Mouse (Mus musculus) adrenal gland, adult 8-10 months (tissue): ENCODE results near the gene 4930451I11Rik. TPM values are rescaled to one million over a fixed set of nuclear protein-coding genes. Genes with fewer than 3 reads are reported as not detected.

Experiments used
- DNase-seq: peaks from one replicate; pipeline ENCODE4 v3.0.0; 2022
- total RNA-seq, 4 experiments: library from RNA; stranded (reverse); gene quantifications; 2 replicates each; pipeline ENCODE4 v1.2.4; 2022

The 4930451I11Rik gene
- total RNA-seq, 4 experiments from 2014 or later, result not detected

DNA sequence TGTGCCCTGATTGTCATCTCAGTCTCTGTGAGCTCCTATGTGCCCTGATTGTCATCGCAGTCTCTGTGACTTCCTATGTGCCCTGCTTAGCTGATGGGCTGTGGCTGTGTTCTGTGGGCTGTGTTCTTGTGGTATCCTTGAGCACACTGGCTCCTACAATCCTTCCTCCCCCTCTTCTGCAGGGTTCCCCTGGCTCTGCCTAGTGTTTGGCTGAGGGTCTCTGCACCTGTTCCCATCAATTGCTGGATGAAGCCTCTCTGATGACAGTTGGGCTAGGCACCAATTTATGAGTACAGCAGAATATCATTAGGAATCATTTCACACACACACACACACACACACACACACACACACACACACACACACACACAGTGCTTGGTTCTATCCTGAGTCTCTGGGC, 1.9 kb upstream of the 4930451I11Rik start:
- DNase-seq, result no peak

DNA sequence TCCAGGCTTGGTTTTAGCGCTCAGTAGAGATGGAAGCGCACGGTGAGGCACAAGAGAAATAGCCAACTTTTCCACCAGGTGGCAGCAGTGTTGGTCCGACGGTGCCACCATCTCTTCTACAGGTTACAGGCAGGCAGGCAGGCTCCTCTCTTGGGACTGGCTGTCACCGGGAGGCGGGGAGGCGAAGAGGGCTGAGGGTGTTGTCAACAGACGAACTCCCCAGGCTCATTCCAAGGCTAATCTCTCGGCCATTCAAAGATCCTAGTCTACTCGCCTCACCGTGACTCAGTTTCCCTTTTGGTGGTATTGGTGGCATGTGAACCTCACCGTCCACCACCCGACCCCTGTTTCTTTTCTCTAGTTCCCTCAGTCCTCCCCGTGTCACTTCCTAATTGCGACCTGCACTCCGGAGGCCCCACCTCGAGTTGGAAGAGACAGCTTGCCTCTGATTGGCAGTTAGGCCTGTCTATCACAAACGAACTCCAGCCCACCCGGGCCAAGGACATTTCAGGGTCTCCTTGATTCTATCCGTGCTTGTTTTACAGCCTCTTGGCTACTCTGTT, 678 bp upstream of the 4930451I11Rik start:
- DNase-seq, result peak; percentile 64

DNA sequence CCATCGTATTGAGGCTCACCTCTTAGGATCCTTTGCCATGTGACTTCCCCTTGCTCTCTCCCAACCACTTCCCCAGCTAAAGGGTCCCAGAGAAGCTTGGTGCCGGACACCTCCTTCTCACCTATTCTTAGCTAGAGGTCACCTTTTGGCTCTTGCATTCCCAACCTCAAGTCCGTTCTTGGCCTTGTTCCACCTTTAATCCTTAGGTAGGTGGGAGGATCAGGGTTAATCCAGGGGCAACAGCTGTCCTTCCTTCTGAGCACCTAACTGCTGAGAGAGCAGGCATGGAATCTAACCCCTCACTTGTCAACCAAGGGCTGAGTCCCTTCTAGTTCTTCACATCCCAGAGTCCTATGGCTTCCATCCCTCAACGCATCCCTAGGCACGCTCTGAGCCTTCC, 5.5 kb downstream of the 4930451I11Rik start:
- DNase-seq, result no peak

DNA sequence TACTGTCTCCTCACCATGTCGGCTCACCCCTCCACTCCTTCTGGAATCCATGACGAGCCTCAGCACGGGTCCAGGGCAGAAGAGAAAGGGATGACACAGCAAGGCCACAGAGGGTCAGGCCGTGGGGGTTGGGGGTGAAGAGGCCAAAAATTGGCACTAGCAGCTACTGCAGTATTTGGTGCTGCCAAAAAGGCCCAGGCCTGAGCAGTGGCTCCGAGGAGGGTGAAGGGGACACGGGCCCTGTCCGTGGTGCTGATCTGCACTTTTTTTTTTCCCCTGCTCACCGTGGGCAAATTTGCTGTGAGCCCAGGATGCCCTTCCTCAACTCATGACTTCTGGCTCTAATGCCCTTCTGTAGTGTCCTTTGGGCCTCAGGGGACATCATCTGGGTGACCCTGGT, 6.0 kb downstream of the 4930451I11Rik start:
- DNase-seq, result no peak

DNA sequence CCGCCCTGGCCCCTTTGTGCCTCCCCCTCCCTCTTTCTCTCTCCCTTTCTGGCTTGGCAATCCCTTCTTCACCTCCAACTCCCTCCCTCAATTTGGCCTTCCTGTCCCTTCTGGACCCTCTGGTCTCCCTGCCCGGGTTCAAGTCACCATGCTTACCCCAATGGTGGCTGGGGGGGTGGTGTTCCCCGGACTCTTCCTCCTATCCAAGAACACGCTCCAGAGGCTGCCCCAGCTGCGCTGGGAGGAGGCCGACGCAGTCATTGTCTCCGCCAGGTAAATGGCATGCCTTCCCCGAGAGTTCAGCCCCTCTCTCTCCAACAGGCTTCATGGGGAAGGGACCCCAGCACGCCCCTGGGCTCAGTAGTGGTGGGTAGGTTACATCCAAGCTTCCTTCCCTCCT, 7.5 kb downstream of the 4930451I11Rik start:
- DNase-seq, result no peak

DNA sequence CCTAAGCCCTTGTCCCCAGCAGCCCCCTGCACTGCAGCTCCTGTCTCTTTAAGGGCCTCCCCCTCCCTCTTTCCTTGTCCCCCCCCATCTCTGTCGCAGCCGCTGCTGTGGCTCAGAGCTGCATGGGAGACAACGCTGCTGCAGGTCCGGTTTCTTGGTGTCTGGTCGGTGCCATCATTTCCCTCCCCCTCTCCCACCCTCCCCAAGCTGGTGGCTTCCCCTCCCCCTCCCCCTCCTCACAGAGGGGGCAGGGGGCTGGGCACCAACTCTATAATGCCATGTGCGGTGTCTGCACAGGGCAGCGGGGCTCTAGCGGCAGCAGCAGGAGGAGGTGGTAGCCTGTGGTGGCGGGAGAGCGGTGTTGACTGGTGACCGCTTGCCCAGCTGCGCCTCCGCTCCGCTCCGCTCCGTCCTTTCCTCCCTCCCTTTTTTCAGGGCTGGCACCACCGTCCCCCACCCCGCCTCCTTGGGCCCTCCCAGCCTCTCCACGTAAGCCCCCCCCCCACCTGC, 8.2 kb downstream of the 4930451I11Rik start:
- DNase-seq, result no peak

DNA sequence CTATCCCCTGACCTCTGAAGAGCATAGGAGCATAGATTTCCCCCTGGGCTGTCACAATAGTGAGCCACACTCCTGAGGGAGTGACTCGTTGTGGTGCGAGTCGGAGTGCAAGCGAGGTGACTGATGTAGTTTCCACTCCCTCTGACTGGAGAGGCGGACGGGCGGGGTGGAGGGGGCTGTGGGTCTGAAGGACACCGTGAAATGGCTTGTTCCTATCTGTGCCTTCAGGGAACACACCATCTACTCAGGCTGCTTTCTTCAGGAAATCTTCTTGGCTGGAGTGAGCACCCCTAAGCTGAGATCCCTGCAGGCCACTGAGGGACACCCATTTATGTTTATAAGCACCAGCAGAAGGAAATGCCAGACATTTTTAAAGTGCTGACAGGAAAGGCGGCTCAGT, 8.7 kb downstream of the 4930451I11Rik start:
- no peak for DNase-seq

DNA sequence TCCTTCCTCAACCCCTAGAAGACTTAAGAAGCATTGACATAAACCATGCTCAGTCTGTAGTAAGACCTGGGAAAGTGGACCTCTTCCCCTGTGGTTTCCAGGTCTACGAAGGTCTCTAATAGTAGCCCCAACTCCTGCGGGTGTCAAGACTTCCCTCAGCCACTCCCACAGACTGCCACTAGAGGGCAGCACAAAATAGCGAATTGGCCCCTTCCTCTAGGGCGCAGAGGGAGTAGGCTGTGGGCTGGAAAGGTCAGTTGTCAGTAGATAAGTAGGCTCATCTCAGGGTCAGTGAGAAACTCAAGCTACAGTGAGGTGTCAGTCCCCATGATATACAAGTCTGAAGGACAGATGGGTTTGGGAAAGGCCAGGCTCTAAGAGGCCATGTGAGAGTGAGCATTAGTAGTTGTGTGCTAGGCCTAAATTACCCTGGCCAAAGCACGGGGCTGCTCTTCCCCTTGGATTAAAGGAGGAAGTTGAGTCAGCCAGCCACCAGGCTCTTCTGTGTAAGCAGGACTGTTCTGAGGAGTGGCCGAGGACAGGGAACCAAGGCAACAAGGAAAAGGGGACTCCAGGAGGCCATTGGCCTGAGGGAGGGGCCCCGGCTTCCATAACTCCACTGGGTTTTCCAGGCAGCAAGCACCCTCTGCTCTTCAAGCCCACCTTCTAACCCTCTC, 9.5 kb downstream of the 4930451I11Rik start:
- peak; percentile 75 for DNase-seq

DNA sequence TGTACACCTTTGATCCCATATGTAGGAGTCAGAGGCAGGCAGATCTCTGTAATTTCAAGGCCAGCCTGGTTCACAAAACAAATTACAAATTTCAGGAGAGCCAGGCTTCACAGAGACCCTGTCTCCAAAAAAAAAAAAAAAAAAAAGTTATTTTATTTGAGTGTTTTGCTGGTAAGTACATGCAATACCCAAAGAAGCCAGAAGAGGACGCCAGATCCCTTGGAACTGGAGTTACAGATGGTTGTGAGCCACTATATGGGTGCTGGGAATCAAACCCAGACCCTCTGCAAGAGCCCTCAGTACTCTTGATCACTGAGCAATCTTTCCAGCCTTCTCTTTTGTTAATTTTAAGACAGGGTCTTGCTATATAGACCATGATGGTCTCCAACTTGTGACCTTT, 12.6 kb downstream of the 4930451I11Rik start:
- DNase-seq, result no peak

DNA sequence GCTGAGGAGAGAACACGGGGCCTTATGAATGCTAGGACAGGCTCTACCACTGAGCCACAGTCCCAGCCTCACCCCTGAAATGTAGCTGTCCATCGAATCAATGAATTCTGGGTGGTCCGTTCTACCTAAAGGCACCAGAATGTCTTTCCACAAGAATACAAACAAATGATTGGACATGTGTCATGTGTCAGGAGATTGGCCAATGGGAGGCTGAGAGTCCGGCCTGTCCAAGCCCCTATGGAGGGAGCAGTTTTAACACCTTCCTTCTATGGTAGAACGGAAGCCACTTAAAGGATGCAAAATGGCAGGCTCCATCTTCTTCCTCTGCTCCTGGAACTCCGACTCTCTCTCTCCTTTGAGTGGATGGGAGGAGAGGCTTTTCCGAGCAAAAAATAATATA, 13.8 kb downstream of the 4930451I11Rik start:
- DNase-seq, result no peak

DNA sequence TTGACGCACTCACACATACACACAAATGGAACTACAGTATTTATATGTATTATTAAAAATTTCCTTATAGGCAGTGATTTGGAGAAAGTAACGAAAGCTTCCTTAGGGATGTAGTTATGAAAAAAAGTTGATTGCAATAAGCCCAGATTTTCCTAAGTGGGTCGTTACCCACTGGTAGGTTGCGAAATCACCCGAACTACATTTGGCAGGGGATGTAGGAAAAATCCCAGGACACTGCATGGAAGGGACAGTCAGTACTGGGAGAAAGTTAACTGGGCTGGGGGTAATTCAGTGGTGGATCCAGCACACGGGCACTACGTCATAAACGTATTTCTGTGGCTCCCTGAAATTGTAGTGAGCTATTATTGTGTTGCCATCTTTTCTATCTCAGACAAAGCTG, 14.9 kb downstream of the 4930451I11Rik start:
- no peak for DNase-seq

DNA sequence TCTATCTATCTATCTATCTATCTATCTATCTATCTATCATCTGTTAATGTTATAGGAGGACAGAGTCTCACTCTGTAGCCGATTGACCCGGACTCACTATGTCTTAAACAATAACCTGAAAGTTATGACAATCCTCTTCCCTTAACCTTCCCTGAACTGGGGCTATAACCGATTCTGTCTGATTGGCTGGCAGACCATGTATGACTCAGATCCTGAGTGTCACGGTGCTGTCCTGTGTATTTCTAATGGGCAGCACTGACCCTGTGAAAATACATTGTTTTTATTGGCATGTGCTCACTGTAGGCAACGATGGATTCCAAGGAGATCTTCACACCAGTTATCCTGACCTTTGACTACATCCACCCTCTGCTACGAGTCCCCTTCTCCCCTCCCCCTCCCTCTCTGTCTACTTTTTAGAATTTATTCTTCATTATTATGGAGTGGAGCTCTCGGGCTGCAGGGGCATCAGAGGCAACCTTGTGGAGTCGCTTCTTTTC, 15.7 kb downstream of the 4930451I11Rik start:
- DNase-seq, result no peak

DNA sequence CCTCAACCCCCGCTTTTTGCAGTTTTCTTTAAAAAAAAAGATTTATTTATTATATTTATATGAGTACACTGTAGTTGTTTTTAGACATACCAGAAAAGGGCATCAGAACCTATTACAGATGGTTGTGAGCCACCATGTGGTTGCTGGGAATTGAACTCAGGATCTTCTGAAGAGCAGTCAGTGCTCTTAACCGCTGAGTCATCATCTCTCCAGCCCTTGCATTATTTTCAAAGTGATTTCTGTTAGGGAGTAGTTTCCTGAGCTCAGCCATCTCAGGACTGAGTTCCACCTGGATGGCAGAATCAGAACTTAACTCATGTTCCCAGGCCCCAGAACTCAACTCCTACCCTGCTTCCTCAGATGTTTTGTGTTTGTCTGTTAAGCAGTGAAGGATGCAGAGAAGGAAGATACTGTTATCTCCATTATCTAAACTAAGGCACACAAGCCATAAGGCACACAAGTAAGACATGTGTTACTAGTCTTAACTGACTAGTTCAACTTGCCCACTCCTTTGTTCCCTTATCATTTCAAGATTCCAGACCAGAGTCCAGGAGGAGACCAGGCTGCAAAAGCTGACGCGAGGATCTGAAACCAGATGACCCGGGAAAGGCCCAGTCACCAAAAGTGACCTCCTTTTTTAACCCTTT, 21.6 kb downstream of the 4930451I11Rik start:
- no peak for DNase-seq

DNA sequence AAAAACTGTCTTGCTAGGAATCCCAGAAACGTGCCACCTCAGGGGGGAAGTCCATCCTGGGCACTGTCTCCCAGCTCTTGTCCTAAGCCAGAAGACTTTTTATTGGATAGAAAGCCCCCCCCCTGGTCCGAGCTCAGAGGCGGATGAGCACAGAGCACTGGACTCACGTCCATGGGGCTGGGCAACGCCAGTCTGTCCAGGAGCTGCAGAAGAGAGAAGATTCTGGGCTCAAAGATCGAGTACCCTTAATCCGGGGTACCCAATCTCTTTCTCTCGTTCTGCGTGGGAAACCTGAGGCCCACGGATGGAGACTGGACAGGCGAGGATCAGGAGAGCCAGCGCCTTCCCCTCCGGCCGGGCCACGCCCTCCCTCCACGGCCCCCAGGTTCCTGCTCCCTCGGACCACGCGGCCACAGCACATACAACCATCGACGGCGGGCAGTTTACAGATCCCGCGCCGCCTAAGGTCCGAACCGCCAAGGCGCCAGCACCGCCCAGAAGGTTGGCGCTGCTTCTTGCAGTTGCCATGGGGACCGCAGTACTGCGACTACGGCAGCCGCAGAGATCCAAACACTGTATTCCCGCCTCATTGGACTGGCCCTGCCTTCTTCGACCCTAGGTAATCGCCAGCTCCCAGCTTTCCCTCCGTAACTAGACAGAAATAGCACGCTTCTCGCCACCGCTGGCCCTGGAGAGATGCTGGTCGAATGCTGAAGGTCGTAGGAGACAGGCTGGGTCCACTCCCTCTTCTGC, 22.6 kb downstream of the 4930451I11Rik start:
- peak; percentile 86 for DNase-seq

DNA sequence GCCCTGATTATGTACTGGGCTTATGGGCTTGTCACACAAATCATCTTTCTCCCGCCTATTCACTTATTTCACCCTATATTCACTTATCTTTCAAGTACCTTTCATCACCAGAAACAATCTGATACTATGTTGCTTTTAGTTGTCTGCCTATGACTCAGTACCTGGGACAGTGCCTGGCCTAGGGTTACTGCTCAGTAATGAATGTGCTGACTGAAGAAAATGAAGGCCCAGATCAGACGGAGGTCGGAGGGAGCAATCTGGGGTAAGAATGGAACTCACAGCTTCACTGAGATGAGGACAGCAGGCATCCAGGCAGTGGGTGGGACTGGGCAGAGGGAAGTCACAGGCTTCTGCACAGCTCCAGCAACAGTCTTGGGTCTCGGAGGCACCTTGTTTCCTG, 24.0 kb downstream of the 4930451I11Rik start:
- DNase-seq, result no peak

DNA sequence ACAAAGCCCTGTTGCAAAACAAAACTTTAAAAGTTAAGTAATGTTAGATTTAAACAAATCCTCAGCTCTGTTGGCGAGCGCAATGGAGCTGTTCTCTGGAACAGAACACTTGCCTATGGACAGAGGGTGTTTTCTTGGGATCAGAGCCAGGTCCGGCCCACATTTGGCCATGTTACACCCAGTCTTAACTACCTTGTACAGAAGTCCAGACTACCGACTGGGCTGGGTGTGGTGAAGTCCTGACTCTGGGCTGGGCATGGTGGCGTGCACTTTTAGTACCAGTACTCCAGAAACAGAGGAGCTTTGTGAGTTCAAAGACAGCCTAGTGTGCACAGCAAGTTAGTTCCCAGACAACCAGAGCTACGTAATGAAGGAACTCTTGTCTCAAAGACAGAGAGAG, 24.5 kb downstream of the 4930451I11Rik start:
- DNase-seq, result no peak

DNA sequence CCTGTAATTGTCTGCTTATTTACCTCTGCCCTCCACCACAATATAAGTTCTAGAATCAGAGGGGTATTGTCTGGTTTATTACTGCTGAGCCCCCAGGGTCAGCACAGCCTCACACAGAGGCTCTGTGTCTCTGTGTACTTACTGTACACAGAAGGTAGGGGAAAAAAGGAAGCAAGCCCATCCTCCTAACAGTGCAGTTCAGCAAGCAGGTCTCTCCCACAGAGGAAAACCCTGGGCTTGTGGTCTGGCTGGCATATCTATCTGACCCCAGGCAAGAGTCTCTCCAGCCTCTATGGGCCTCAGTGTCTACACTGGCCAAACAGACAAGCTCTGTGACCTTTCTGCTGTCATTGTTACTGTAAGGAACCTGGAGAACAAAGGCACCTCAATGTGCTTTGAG, 27.7 kb downstream of the 4930451I11Rik start:
- no peak for DNase-seq

DNA sequence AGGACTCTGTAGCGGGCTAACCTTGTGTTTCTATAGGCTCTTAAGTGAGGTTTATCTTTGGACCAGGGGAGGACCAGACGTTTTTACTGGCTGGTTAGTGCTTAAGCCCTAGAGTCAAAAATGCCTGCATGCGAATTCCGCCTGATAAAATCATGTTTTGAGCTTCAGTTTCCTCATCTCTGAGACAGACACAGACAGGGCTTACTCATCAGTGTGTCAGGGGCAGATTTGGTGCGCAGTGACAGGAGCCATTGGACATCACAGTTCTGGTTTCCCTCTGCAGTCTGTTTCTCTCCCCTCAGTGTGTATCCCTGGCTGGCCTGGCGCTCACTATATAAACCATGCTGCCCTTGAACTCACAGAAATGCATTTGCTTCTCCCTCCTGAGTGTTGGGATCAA, 28.3 kb downstream of the 4930451I11Rik start:
- peak; percentile 44 for DNase-seq

DNA sequence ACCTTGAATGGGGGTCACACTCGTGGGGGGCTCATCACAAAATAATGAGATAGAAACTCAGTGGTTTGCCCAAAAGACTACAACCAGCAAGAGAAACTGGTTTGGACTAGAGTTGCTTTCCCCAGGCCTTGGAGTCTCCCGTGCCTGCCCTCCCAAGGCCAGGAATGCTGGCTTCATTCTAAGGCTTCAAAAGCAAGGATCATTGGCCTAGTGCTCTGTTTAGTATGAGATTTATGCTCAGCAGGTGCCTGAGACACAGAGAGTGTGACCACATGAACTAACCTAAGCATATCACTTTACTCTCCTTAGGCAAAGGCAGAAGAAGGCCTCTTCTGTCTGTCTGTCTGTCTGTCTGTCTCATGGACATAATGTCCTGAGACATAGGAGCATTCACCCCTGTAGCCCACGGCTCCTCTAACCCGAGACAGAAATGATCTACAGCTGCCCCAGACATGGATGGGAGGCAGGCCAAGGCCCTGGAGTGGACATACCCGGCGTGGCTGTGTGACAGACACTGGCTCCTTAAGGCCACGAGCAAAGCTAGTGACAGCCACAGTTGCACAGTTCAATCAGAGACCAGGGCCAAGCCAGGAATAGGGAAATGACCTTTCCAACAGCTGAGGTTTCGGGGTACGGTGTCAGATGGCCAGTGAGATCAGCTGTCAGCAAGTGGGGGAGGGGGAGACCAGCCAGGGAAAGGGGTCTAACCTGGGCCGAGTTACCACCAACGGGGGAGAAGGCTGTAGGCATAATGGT, 29.1 kb downstream of the 4930451I11Rik start:
- DNase-seq, result peak; percentile 62

DNA sequence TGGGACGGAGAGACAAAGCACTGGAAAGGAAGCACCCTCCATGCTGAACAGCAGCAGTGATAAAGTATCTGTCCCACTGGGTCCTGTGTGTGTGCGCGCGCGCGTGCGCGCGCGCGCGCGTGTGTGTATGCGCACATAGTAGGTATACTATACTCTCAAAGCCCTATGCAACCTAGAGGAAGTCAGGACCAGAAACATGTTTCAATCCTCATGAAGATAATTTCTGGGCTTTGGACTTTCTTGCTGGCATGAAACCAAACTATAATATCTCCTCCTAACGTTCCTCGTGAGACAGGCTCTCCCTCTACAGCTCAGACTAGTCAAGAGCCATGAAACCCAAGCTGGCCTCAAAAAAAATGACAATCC, 30.4 kb downstream of the 4930451I11Rik start:
- no peak for DNase-seq

DNA sequence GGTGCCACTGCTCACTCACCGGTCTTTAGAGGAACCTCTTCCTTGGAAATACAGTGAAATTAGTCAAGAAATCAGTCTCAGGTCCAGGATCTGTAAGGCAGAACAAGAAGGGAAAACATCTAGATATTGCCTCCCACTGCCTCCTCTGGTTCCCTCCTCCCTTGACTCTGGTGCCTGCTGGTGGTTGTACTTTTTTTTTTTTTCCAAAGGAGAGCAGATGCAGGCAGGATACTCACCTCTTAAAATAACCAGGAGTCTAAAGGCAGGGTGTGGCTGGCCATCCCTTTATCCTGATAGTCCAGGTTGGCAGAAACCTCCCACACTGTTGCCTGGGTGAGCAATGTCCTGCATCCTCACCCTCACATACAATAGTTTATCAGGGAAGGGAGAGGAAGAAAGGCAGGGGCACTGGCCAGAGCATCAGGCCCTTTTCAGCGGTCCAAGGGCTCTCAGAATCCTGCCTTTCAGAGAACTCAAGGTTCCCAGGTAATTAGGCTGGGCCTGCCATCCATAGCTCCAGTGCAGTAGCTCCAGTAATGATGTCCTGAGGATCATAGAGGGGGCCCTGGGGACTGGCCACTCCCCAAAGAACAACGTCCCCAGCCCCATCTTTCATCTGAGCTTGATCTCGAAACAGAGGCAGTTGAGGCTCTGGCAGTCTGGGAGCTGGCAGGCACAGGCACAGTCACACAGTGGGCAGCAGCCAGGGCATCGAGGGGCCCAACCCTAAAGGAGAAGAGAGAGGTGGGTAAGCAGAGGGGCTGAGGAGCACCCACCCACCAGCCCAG, 31.0 kb downstream of the 4930451I11Rik start:
- no peak for DNase-seq
